Mouse (Mus musculus) heart, postnatal 4 days (tissue): Measurements from ENCODE around the gene Prkab2. TPM values are rescaled to one million over a fixed set of nuclear protein-coding genes. Genes with fewer than 3 reads are reported as not detected.

Source experiments
- DNase-seq: peaks from one replicate; pipeline ENCODE4 v3.0.0; 2021
- microRNA-seq, 2 experiments: library from miRNA; unstranded; fragments of <30 nt; microRNA quantifications; one replicate each; pipeline ENCODE4 v1.2.0; 2021 to 2022
- total RNA-seq, 2 experiments: library from RNA; stranded (reverse); gene quantifications; 2 replicates each; pipeline ENCODE4 v1.2.3; 2021

The Prkab2 gene
- total RNA-seq, 2 experiments from 2014 or later = 17.0 to 18.5 TPM

- no peak for DNase-seq
Observed at GRCm38 (mm10) chr3:97693806-97694205, 35.8 kb downstream of the Prkab2 start.

- no peak for DNase-seq
Observed at GRCm38 (mm10) chr3:97696866-97697265, 38.9 kb downstream of the Prkab2 start.

- no peak for DNase-seq
Observed at GRCm38 (mm10) chr3:97697291-97697690, 39.3 kb downstream of the Prkab2 start.

- no peak for DNase-seq
Observed at GRCm38 (mm10) chr3:97699061-97699460, 41.1 kb downstream of the Prkab2 start.

- DNase-seq = no peak
Observed at GRCm38 (mm10) chr3:97701198-97701597, 43.2 kb downstream of the Prkab2 start.

GRCm38 (mm10) chr3:97702448-97703080, 44.6 kb downstream of the Prkab2 start:
- DNase-seq = no peak

GRCm38 (mm10) chr3:97705508-97705907, 47.5 kb downstream of the Prkab2 start:
- no peak for DNase-seq

GRCm38 (mm10) chr3:97706561-97706960, 48.6 kb downstream of the Prkab2 start:
- no peak for DNase-seq

GRCm38 (mm10) chr3:97710134-97710533, 52.1 kb downstream of the Prkab2 start:
- no peak for DNase-seq

- no peak for DNase-seq
Observed at GRCm38 (mm10) chr3:97710881-97711280, 52.9 kb downstream of the Prkab2 start.

- DNase-seq = no peak
Observed at GRCm38 (mm10) chr3:97715922-97716321, 57.9 kb downstream of the Prkab2 start.

GRCm38 (mm10) chr3:97719116-97719515, 61.1 kb downstream of the Prkab2 start:
- no peak for DNase-seq

Small RNA genes lying within 50 kb of the gene (microRNA-seq; reads per million reads assigned to microRNA genes)
- 0 reads per million in 2 experiments for gene Mir7225

Other genes with a start within 250 kb of the Prkab2 start
- not detected for gene Olfr1402, start 236.2 kb upstream of the Prkab2 start, total RNA-seq
- gene Chd1l, start 48.0 kb upstream of the Prkab2 start, total RNA-seq = 10 to 100 TPM; 17.7 to 18.7 TPM
- 1 to 10 TPM; 4.9 TPM for gene Fmo5, start 29.4 kb upstream of the Prkab2 start, total RNA-seq
- gene Gm17651, start 16.5 kb downstream of the Prkab2 start, total RNA-seq = not detected
- 100 to 1,000 TPM; 632 to 678 TPM for gene Pde4dip, start 230.5 kb downstream of the Prkab2 start, total RNA-seq
- gene Sec22b, start 243.0 kb downstream of the Prkab2 start, total RNA-seq = 10 to 100 TPM; 62.4 to 63.3 TPM